Comparison of ENCODE assay signal across 7 mouse cellular contexts in genomic region chr17:23699131-23700077, GRCm38 (mm10). TPM values are rescaled to one million over a fixed set of nuclear protein-coding genes. Genes with fewer than 3 reads are reported as not detected.
A peak's percentile ranks its signal among the peaks of the same experiment; 100 is the strongest.
DNase-seq lines count a peak whose midpoint lies in the region; ATAC-seq and TF ChIP-seq lines count a peak whose summit lies in the region.

No protein-coding gene starts in this region.

- peaks cover 50% of the 10 kb centered on the region for H3K4me1 ChIP-seq in E14TG2a.4 (replicated peaks; ENCODE audit: low read depth, low read length)
- H3K4me1 ChIP-seq in cortical plate, adult 2 months (ENCODE audit: control insufficient read depth, insufficient read depth, low read length): no peaks in the 10 kb centered on the region
- peaks cover 5% of the 10 kb centered on the region for H3K4me1 ChIP-seq in heart, embryonic 11.5 days (ENCODE audit: control insufficient read depth, insufficient read depth, low read length)
- H3K4me1 ChIP-seq in kidney, embryonic 15.5 days: peaks cover 43% of the 10 kb centered on the region
- H3K4me1 ChIP-seq in lung, postnatal 0 days (ENCODE audit: insufficient read depth, low read depth, low read length): no peaks in the 10 kb centered on the region

- 0 out of 2 replicates have a peak, but pooled peaks have one; percentile 5 for ATAC-seq in heart, embryonic 11.5 days (replicated peaks; ENCODE audit: insufficient number of reproducible peaks, low FRiP score, low TSS enrichment)
- peak; percentile 24 for ATAC-seq in kidney, embryonic 15.5 days (replicated peaks; ENCODE audit: low FRiP score)
- peak; percentile 56 for ATAC-seq in lung, postnatal 0 days

- no peaks in the 10 kb centered on the region for H3K9me3 ChIP-seq in E14TG2a.4 (ENCODE audit: low read length)
- H3K9me3 ChIP-seq in heart, embryonic 11.5 days (replicated peaks; ENCODE audit: control insufficient read depth, low read length): no peaks in the 10 kb centered on the region
- no peaks in the 10 kb centered on the region for H3K9me3 ChIP-seq in kidney, embryonic 15.5 days (replicated peaks)
- H3K9me3 ChIP-seq in lung, postnatal 0 days (ENCODE audit: low read length): no peaks in the 10 kb centered on the region

- H3K27me3 ChIP-seq in C2C12 (ENCODE audit: control insufficient read depth, insufficient read depth, insufficient read length) (no peaks in the 10 kb centered on the region), E14TG2a.4 (ENCODE audit: insufficient read depth, low read length) (peaks cover 35% of the 10 kb centered on the region)
- H3K27me3 ChIP-seq in heart, embryonic 11.5 days (ENCODE audit: control insufficient read depth, insufficient read depth, low read length): peaks cover 40% of the 10 kb centered on the region
- peaks cover 30% of the 10 kb centered on the region for H3K27me3 ChIP-seq in kidney, embryonic 15.5 days
- no peaks in the 10 kb centered on the region for H3K27me3 ChIP-seq in lung, postnatal 0 days (replicated peaks; ENCODE audit: insufficient read depth, low read length)

- DNase-seq in lung, postnatal 0 days (ENCODE audit: low spot score): peak; percentile 49
- DNase-seq in right cerebral cortex, postnatal 4 days: peak; percentile 40

- H3K4me3 ChIP-seq in C2C12 (ENCODE audit: insufficient read depth, poor library complexity, severe bottlenecking) (peak overlapping the region; percentile 41), E14TG2a.4 (replicated peaks; ENCODE audit: low read length) (peak overlapping the region; percentile 90)
- peak overlapping the region; percentile 14 for H3K4me3 ChIP-seq in cortical plate, adult 2 months (ENCODE audit: insufficient read depth, low read length)
- H3K4me3 ChIP-seq in heart, embryonic 11.5 days (ENCODE audit: low read depth, low read length): peak overlapping the region; percentile 58
- H3K4me3 ChIP-seq in kidney, embryonic 15.5 days (replicated peaks): peak overlapping the region; percentile 69
- peak overlapping the region; percentile 60 for H3K4me3 ChIP-seq in lung, postnatal 0 days (ENCODE audit: low read depth, low read length)

- peak overlapping the region; percentile 55 for H3K27ac ChIP-seq in cortical plate, adult 2 months (ENCODE audit: insufficient read depth, low read length)
- no peak overlapping the region for H3K27ac ChIP-seq in heart, embryonic 11.5 days (ENCODE audit: low read depth, low read length)
- peak overlapping the region; percentile 39 for H3K27ac ChIP-seq in kidney, embryonic 15.5 days
- H3K27ac ChIP-seq in lung, postnatal 0 days (ENCODE audit: low read length): no peak overlapping the region

- no peaks in the 10 kb centered on the region for H3K36me3 ChIP-seq in C2C12 (ENCODE audit: control insufficient read depth, insufficient read depth)
- H3K36me3 ChIP-seq in E14TG2a.4 (ENCODE audit: insufficient read depth, low read length): no peaks in the 10 kb centered on the region
- H3K36me3 ChIP-seq in heart, embryonic 11.5 days (ENCODE audit: control insufficient read depth, insufficient read depth, low read length): no peaks in the 10 kb centered on the region
- no peaks in the 10 kb centered on the region for H3K36me3 ChIP-seq in kidney, embryonic 15.5 days
- H3K36me3 ChIP-seq in lung, postnatal 0 days (ENCODE audit: insufficient read depth, low read length): no peaks in the 10 kb centered on the region

- no peak for TF ChIP-seq EP300 in lung, postnatal 0 days (IDR thresholded peaks at IDR 0.05)

- peak overlapping the region; percentile 56; the same call in 1 of the 2 replicates for H3K9ac ChIP-seq in heart, embryonic 11.5 days (ENCODE audit: low read depth, low read length)
- H3K9ac ChIP-seq in kidney, embryonic 15.5 days: peak overlapping the region; percentile 55
- H3K9ac ChIP-seq in lung, postnatal 0 days (replicated peaks; ENCODE audit: low read depth): peak overlapping the region; percentile 32; the same call in 1 of the 2 replicates

- H3ac ChIP-seq in C2C12 (ENCODE audit: control insufficient read depth, insufficient read length, low read depth): peak overlapping the region; percentile 48

- H3K79me3 ChIP-seq in C2C12 (ENCODE audit: low read depth): no peaks in the 10 kb centered on the region

- TF ChIP-seq CTCF in C2C12 (IDR thresholded peaks at IDR 0.05; ENCODE audit: control insufficient read depth, insufficient read depth, insufficient read length): no peak
- no peak for TF ChIP-seq CTCF in E14TG2a.4 (conservative IDR thresholded peaks at IDR 0.05; ENCODE audit: low read length)
- no peak for TF ChIP-seq CTCF in cortical plate, adult 2 months (IDR thresholded peaks at IDR 0.05; ENCODE audit: extremely low read depth, insufficient read depth, low read length)
- no peak; the same call in 1 of the 2 replicates for TF ChIP-seq CTCF in lung, postnatal 0 days (IDR thresholded peaks at IDR 0.05)

- H3K79me2 ChIP-seq in C2C12 (ENCODE audit: control insufficient read depth, insufficient read depth): no peaks in the 10 kb centered on the region

- WGBS in heart, embryonic 11.5 days (ENCODE audit: insufficient replicate concordance): 1% methylated on average over 86 of the region's 101 CpGs
- under 1% methylated on average over 79 of the region's 101 CpGs for WGBS in kidney, embryonic 15.5 days
- 2% methylated on average over 67 of the region's 101 CpGs for WGBS in lung, postnatal 0 days

- no peak for TF ChIP-seq POLR2A in cortical plate, adult 2 months (IDR thresholded peaks at IDR 0.05; ENCODE audit: extremely low read depth, insufficient read depth, low read length)

- peak overlapping the region; percentile 99 for H3K4me2 ChIP-seq in heart, embryonic 11.5 days
- peak overlapping the region; percentile 96 for H3K4me2 ChIP-seq in kidney, embryonic 15.5 days
- H3K4me2 ChIP-seq in lung, postnatal 0 days (replicated peaks; ENCODE audit: low read depth, low read length): peak overlapping the region; percentile 100

TF ChIP-seq in C2C12, 6 proteins besides CTCF, POLR2A, EP300 and RAD21:
- TF ChIP-seq CEBPB (IDR thresholded peaks at IDR 0.05; ENCODE audit: low read depth) (no peak), MAX (IDR thresholded peaks at IDR 0.05) (no peak), USF1 (IDR thresholded peaks at IDR 0.05; ENCODE audit: low read depth) (no peak), MYOD1 (IDR thresholded peaks at IDR 0.05; ENCODE audit: control insufficient read depth, insufficient read length, low read depth) (no peak), MYOG (IDR thresholded peaks at IDR 0.05; ENCODE audit: control insufficient read depth, extremely low read depth, insufficient read length) (no peak), FOSL1 (IDR thresholded peaks at IDR 0.05; ENCODE audit: insufficient read depth, low read length, poor library complexity, severe bottlenecking) (no peak)
TF ChIP-seq in C2C12: peak in this region for 0.

RNA-seq across cellular contexts. Expression of gene Cldn9, which starts 15.6 kb away (rescaled TPM):
- polyA plus RNA-seq in C2C12 (2012; fragmentation: generic; extraction: Trizol): 0.54 TPM
- 0.13 and 0.21 TPM in 2 replicates for polyA plus RNA-seq in cortical plate, adult 2 months (2012; rRNA removed)
- polyA plus RNA-seq in heart, embryonic 11.5 days (2014; fragmentation: Nextera tagmentation; extraction: Ambion mirVana): 0.25 and 0.46 TPM in 2 replicates
- polyA plus RNA-seq in kidney, embryonic 15.5 days (2015; fragmentation: Nextera tagmentation; extraction: Ambion mirVana): 51.2 and 53.1 TPM in 2 replicates
- polyA plus RNA-seq in lung, postnatal 0 days (2015; fragmentation: Nextera tagmentation; extraction: Ambion mirVana): 0.44 and 0.76 TPM in 2 replicates

RNA-seq across cellular contexts. Expression of gene Cldn6, which starts 20.4 kb away (rescaled TPM):
- not detected for polyA plus RNA-seq in C2C12 (2012; fragmentation: generic; extraction: Trizol)
- 0.09 TPM in 1 of 2 replicates, not detected in the other for polyA plus RNA-seq in cortical plate, adult 2 months (2012; rRNA removed)
- 3.3 and 3.9 TPM in 2 replicates for polyA plus RNA-seq in heart, embryonic 11.5 days (2014; fragmentation: Nextera tagmentation; extraction: Ambion mirVana)
- polyA plus RNA-seq in kidney, embryonic 15.5 days (2015; fragmentation: Nextera tagmentation; extraction: Ambion mirVana): 189 and 191 TPM in 2 replicates
- polyA plus RNA-seq in lung, postnatal 0 days (2015; fragmentation: Nextera tagmentation; extraction: Ambion mirVana): 5.9 and 6.3 TPM in 2 replicates

RNA-seq across cellular contexts. Expression of gene Tnfrsf12a, which starts 22.1 kb away (rescaled TPM):
- 916 TPM for polyA plus RNA-seq in C2C12 (2012; fragmentation: generic; extraction: Trizol)
- polyA plus RNA-seq in cortical plate, adult 2 months (2012; rRNA removed): 2.7 and 4.2 TPM in 2 replicates
- 77.6 and 85.3 TPM in 2 replicates for polyA plus RNA-seq in heart, embryonic 11.5 days (2014; fragmentation: Nextera tagmentation; extraction: Ambion mirVana)
- 27.5 and 29.5 TPM in 2 replicates for polyA plus RNA-seq in kidney, embryonic 15.5 days (2015; fragmentation: Nextera tagmentation; extraction: Ambion mirVana)
- 50.4 and 53.8 TPM in 2 replicates for polyA plus RNA-seq in lung, postnatal 0 days (2015; fragmentation: Nextera tagmentation; extraction: Ambion mirVana)

RNA-seq across cellular contexts. Expression of gene 1520401A03Rik, which starts 23.2 kb away (rescaled TPM):
- 0.01 TPM for polyA plus RNA-seq in C2C12 (2012; fragmentation: generic; extraction: Trizol)
- polyA plus RNA-seq in cortical plate, adult 2 months (2012; rRNA removed): 0.21 TPM in 2 replicates
- polyA plus RNA-seq in heart, embryonic 11.5 days (2014; fragmentation: Nextera tagmentation; extraction: Ambion mirVana): 0.16 and 0.20 TPM in 2 replicates
- 0.14 and 0.88 TPM in 2 replicates for polyA plus RNA-seq in kidney, embryonic 15.5 days (2015; fragmentation: Nextera tagmentation; extraction: Ambion mirVana)
- 0.20 TPM in 1 of 2 replicates, not detected in the other for polyA plus RNA-seq in lung, postnatal 0 days (2015; fragmentation: Nextera tagmentation; extraction: Ambion mirVana)

RNA-seq across cellular contexts. Expression of gene Thoc6, which starts 25.7 kb away (rescaled TPM):
- 60.5 TPM for polyA plus RNA-seq in C2C12 (2012; fragmentation: generic; extraction: Trizol)
- 8.5 and 8.8 TPM in 2 replicates for polyA plus RNA-seq in cortical plate, adult 2 months (2012; rRNA removed)
- 40.9 and 41.0 TPM in 2 replicates for polyA plus RNA-seq in heart, embryonic 11.5 days (2014; fragmentation: Nextera tagmentation; extraction: Ambion mirVana)
- polyA plus RNA-seq in kidney, embryonic 15.5 days (2015; fragmentation: Nextera tagmentation; extraction: Ambion mirVana): 52.4 and 53.4 TPM in 2 replicates
- 18.1 and 18.6 TPM in 2 replicates for polyA plus RNA-seq in lung, postnatal 0 days (2015; fragmentation: Nextera tagmentation; extraction: Ambion mirVana)

Comparison
In these comparisons a context has a peak if more than half of its experiments do, and no peak if none do; other contexts are left out.
1. H3K4me3 ChIP-seq: peak in every context shown above with its lines; median percentile 90 in E14TG2a.4; 69 in kidney, embryonic 15.5 days; 60 in lung, postnatal 0 days; 58 in heart, embryonic 11.5 days; 41 in C2C12; 14 in cortical plate, adult 2 months.
2. H3K27ac ChIP-seq: peak in cortical plate, adult 2 months (single experiment) and kidney, embryonic 15.5 days (single experiment); none in heart, embryonic 11.5 days (single experiment) and lung, postnatal 0 days (single experiment).
3. ATAC-seq: peak in every context shown above with its lines; median percentile 56 in lung, postnatal 0 days; 24 in kidney, embryonic 15.5 days; 5 in heart, embryonic 11.5 days.
4. RNA of gene Cldn9, which starts 15.6 kb away (polyA plus RNA-seq): 51.2 to 53.1 TPM in kidney, embryonic 15.5 days; 0.54 TPM in C2C12 (single experiment), 0.25 to 0.46 TPM in heart, embryonic 11.5 days, 0.44 to 0.76 TPM in lung, postnatal 0 days and 0.13 to 0.21 TPM in cortical plate, adult 2 months; every median in the first group is over 10 times any median in the second.
5. RNA of gene Cldn6, which starts 20.4 kb away (polyA plus RNA-seq): 189 to 191 TPM in kidney, embryonic 15.5 days; 5.9 to 6.3 TPM in lung, postnatal 0 days, 3.3 to 3.9 TPM in heart, embryonic 11.5 days, not detected in C2C12 (single experiment) and 0.09 TPM in cortical plate, adult 2 months; every median in the first group is over 10 times any median in the second.
6. RNA of gene Tnfrsf12a, which starts 22.1 kb away (polyA plus RNA-seq): 916 TPM in C2C12 (single experiment); 77.6 to 85.3 TPM in heart, embryonic 11.5 days, 50.4 to 53.8 TPM in lung, postnatal 0 days, 27.5 to 29.5 TPM in kidney, embryonic 15.5 days and 2.7 to 4.2 TPM in cortical plate, adult 2 months; every median in the first group is over 10 times any median in the second.
7. Peak in every context shown above with its lines, with median percentiles within 50 percentile points of each other: H3K4me2 ChIP-seq and H3K9ac ChIP-seq.